Mouse (Mus musculus) kidney, adult 18-20 months (tissue): Measurements from ENCODE around the gene Dcaf10.
"Not testable (repeated sequence)": the region's sequence is repeated elsewhere in the genome, so short reads cannot be mapped to it uniquely, and the experiment has no call there.

Source experiments
- DNase-seq: peaks from one replicate; pipeline ENCODE4 v3.0.0; 2021

Gene Dcaf10

DNA sequence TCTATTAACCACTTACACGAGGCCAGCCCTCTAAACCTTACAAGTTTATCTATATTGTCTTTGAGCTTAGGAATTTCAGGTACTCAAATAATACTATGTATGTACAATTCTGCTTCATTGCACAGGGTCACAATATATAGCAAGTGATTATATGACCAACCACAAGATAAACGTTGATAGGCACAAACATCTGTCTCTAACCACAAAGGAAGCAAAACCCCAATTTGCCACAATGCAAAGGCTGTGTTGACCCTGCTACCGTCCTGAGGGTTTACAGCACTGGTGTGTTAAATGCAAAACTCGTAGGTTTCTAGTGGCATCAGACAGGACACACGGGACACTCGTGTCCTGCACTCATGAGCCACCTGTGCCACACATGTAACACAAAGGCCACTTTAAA lies 54.3 kb downstream of the Dcaf10 start:
- not testable (repeated sequence) for DNase-seq

DNA sequence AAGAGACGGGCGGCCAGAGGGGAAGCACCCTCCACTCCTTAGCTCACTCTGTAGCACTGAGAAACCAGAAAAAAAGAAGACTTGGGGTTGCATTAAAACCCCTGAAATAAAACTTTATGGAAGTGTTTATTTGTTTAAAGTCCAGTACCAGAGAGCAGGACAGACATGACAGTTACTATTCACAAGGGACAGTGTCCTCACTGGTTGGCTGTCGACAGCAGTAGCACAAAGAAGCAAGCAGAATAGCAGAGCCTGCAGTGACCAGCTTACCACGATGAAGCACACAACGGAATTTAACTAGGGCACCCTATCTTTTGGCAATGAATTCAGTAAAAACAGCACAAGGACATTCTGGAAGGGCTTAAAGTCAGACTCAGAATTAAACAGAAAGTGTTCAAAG lies 56.4 kb downstream of the Dcaf10 start:
- not testable (repeated sequence) for DNase-seq

DNA sequence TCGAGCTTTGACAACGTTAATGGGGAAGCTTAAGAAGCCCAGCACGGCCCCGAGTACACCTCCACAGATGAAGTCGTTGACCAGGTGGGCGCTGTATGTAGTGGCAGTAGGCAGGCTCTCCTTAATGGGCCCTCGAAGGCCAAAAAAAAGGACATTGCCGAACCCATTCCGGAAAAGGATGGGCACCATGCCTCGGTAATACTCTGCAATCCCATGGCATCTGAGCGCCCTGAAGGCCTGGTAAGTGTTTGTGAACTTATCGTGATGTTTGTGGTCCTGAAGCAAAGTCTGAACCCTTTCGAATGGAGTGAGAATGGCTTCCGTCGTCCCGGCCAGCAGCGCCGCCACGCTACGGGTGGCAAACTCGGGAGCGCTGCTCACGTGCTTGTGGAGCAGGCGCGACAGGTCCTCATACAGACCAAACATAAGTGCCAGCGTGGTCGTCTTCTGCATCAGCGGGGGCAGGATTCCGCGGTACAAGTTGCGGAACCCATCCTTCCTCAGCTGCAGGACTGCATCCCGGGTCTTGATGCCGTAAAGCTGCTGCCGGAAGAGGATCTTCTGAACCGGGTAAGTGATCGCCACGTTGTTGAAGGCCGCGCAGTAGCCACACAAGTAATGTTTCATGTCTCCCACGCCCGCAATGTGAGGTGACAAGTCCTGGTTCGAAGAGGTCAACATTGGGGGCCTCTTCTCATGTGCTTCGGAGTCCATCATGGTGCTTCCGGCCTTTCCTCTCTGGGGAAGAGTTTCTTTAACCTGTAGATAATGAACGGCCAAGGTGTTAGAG lies 57.7 kb downstream of the Dcaf10 start:
- DNase-seq: no peak

DNA sequence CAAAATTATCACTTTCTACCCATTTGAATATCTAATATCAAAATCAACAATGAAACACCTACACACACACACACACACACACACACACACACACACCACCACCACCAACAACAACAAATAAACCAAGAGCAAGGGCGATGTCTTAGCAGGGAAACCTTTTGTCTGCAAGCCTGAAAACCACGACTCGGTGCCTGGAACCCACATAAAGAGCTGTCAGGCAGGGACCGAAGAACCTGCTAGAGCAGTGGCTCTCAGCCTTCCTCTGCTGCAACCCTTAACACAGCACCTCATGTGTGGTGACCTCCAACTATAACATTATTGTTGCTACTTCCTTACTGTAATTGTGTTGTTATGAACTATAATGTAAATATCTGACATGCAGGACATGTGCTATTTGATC lies 60.4 kb downstream of the Dcaf10 start:
- DNase-seq: no peak

DNA sequence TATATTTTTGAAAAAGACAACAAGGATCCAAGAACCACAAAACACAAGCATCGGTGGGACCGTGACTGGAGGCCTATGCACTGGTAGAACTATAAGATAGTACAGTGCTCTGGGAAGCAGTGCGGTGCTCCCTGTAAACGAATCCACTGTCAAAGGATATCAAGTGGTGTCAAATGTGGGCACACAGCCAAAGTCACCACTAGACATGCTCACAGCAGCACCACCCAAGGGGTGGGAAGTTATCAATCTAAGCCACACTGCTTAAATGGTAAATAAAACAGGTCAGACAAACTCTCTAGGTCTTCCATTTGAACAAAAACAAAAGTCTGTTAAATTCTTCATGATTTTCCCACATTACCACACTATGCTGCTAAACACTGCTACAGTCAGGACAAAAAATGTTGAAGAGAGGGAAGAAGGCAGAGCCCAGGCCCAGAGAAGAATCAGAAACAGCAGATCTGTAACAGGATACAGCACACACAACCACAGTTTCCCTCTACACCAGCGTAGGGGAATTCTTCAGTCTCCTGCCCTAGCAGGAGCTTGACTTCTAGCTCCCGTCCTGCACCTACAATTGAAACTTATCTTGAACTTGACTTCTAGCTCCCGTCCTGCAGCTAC lies 61.1 kb downstream of the Dcaf10 start:
- no peak for DNase-seq

DNA sequence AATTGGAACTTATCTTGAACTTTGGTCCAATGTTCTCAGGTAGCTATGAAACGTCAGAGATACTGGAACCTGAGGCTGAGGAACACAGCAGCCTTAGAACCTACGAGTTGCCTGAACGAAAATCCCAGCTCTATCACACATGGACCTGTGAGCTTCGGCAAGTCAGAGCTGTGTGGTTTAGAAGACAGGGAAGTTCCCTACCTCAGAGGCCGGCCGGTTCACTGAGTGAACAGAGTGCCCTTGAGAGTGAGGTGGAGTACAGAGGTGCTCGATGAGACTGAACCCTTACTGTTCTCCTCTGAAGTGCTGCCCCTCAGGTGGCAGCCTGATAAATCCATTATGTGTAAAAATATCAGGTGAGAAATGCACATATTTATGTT lies 61.6 kb downstream of the Dcaf10 start:
- DNase-seq: no peak

DNA sequence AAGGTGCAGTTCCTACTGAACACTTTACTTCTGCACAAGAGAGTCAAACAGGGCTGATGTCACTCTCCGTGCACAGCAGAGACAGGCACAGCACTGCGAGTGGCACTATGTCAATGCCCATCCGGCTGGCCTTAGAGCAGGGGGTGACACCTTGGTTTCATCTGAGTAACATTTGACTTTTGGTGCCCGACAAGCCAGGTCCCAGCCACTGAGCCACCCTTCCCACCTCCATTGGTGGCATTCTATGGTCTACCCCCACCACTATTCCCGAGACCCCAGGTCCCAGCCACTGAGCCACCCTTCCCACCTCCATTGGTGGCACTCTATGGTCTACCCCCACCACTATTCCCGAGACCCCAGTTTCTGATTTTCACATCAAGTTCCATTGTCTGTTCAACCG lies 62.2 kb downstream of the Dcaf10 start:
- no peak for DNase-seq

DNA sequence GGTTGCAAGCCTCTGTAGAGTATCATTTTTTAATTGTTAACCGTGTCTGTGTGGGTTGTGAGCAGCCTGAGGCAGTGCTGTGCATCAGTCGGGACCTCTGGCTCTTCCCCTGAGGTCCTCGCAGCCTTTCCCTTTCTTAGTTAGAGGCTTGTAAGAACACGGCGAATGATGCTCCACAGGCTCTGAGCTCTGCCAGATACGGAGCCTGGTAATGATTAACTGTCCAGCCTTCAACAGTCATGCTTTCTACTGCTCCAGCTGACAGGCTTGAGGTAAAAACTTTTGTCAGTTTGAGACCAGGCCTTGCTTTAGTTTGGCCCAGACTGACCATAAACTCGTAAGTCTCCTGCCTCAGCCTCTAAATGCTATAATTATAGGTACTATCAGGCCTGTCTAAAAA lies 63.4 kb downstream of the Dcaf10 start:
- no peak for DNase-seq

DNA sequence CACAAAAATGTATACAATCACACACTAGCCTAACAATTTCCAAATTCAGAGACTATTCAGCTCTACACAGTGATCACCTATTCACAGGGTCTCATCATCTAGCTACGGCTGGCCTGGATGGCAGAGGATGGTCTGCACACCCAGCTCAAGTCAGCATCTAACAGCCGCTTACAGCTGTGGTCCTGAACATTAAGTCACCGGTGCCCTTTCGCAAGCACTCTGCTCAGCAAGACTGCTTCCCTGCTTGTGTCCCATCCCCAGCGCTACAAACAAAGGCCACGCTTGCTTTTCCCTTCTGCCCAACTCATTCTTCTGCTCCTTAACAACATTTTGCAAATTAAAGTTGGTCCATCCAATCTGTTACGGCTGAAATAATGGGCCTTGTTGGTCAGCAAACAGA lies 64.5 kb downstream of the Dcaf10 start:
- no peak for DNase-seq

DNA sequence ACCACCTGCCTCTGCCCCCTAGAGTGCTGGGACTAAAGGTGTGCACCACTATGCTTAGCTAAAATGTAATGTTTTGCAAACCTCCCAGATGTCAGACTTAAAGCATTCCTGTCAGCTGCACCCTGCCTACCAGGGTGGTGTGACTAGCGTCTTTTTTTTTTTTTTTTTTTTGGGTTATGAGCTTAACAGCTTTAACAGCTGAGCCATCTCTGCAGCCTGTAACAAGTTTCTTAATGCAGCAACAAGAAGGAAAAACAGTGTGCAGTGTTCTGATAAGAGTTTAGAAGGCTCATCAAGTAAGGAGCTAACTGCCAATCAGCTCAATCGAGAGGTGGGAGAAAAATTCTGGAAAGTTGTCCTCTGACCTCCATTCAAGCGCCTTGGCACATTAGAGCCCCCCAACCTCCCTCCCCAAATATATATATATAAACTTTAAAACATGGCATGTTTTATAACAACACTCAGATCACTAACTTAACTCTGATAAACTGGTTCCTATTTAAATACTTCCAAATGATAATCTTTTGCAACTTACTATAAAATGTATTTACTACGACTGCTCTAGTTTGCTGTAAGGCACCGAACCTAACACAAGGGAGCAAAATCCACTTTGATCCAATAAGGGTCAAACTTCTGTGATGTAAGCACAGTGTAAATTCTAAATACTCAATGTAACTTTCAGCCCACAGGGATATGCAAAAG lies 65.3 kb downstream of the Dcaf10 start:
- DNase-seq: no peak

DNA sequence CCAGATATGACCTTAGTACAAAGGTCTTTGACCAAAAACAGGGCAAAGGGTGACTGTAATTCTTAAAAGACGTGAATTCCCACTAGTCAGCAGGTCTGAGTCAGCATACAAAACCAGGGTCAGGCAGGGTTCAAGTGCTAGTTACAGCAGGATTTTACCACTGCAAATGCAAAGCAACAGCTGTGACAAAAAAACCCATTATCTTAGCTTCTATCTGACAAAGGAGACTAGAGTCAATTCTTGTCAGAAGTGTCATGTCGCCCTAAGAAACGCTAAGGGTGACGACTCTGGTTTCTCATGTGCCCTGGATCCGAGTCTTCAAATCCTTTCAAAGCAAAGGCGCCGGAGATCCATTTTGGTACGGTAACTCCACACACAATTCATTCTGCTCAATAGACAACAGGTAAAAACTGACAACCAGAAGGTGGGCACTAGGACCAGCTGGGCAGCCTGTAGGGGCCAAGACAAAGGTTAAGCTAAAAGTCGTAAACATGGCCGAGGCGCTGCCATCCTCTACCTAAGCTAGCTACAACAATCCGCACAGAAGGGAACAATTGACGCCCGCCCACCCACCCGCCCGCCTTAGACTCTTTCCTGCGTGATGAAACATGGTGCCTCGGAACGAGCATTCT lies 65.9 kb downstream of the Dcaf10 start:
- peak; percentile 59 for DNase-seq

DNA sequence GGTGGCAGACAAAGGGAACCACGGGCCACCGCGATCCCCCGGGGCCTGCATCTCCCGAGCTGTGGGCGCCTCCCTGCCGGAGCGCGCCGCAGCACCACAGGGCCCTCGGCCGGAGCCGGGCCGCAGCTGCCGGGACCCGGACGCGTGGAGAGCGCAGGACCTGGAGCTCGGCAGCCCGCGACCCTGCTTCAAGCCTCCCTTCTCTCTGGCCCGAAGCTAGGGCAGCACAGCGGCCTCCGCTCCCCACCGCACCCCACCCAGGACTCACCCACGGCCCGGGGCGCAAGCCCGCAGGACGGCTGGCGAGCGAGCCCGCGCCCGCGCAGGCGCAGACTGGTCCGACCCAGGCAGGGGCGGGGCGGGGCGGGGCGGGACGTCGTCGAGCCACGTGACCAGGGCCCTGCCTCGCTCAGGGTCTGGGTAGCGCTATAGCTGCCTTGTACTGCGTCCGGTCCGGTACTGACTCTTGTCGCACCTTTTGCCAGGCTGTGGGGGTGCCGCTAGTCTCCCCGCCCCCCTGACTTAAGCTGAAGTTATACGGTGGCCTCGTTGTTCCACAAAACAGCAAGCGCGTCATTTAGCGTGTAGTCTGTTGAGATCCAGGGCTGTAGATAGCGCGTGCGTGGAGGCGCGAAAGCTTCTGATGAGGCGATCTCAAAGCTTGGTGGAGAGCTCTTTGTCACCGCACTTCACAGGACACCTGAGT lies 66.7 kb downstream of the Dcaf10 start, which contains the start of gene Slc25a51:
Gene Slc25a51 (minus strand): TSS at position 340 of the 706 bp plus-strand sequence.
- DNase-seq: peak; percentile 87

DNA sequence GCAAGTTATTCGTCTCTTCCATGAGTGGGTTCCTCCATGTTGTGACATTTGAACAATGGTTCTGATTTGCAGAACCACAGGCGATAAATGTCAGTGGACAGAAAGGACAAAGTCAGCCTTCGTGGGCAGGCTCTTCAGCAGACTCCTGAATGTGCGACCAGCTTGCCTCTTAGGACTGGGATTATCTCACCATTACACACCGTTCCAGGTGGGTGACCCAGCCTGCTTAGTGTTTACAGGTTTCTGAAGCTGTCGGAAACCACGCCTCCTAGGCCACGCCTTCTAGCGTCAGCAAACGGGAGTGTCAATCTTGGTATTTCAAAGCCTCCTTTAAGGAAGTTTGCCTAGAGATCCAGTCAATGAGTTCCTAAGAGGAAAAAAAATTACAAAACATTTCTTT lies 67.4 kb downstream of the Dcaf10 start:
- DNase-seq: peak; percentile 92

DNA sequence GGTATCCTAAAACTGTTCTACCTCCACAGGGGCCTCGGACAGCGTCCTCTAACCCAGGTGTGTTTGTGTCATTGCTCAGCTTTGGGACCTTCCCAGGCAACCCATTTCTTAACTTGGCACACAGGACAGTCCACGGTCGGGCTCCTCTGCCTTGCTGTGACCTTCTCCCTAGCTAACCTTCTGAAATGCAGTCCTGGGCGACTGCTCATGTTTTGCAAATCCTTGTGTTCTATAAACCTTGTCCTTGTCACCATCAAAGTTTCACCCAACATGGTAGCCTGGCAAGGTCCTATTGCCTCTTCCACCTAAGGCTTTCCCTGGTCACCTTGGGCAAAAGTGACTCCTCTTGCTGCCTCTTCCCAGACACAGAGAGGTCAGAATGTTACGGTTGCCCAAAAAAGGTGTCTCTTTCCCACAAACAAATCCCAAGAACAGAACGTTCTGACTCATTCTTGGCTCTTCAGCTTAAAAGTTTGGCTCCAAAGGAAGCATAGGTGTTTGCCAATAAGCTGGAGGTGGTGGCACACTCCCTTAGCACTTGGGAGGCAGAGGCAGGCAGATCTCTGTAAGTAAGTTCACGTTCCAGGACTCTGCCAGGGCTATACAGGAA lies 69.4 kb downstream of the Dcaf10 start:
- no peak for DNase-seq

DNA sequence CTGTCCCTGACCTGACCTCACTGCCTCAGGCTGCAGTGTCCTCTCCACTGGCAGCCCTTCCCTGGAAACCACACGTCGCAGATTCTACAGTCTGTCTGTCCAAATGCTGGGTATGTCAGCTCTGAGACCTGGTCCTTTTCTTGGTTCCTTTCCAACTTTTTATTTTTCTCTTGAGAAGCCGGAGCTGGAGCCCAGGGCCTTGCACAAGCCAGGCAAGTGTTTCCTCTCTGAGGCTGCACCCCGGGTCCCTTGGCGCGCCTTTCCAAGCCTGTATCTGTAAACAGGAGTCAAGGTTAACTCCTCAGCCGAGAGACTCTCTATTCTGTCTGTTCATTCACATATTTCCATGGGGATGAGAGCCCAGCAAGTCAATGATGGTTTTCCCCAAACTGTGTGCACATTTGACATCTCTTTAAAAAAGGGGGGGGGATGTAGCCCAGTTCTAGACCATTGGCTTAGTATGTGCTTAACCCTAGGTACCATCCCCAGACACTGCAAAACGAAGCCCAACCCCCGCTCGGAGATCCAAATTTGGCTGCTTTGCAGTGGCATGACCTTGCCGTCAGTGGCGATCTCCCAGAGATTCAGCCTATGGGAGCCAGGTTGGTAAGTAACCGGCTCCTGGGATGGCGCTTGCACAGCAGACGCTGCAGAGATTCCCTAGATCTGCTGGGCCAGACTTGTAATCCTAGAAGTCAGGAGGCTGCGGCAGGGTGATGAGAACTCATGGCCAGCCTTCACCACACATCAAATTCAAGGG lies 70.7 kb downstream of the Dcaf10 start:
- DNase-seq: no peak

DNA sequence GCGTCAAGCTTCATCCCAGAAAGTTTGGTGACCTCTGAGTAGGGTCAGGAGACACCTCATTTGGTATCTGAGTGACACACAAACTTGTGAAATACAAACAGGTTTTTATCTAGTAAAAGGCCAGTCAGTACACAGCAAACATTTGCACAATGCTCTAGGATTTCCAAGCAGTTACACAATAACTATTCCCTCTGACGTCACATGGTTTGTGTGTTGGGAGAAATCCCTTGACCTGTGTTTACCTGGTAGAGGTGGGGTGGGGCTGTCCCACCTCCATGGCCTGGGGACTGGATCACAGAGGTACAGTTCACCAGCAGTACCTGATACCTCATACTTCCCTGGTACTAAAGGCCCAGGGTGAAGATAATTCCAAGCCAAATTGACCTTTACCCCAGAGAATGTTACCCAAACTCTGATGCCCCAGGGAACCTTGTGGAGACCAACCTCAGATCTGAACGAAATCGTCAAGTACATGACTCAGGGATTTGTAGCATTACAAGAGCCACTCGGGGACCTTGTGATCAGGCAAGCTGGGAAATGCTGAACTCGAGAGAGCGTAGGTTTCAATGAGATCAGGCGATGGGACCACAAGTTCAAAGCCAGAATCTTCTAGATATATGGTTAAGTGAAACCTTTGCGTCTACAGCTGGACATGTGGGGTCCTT lies 71.9 kb downstream of the Dcaf10 start:
- DNase-seq: no peak

DNA sequence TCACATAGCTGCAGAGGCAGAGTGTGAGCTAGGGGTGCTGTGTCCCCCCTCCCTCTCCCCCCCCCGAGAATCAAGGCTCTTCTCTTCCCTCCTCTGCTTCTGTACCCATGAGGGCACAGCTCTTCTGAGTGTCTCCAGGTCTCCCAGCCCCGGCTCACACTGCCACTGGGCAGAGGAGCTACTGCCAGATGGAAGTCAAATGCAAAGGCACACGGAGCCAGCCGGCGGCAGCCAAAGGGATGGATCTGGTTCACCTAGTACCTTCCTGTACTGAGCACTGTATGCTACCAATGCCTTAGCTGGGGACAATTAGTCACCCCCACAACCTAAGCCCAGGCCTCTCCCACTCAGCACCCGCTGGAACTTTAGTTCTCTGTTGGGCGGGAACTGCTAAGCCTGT lies 74.4 kb downstream of the Dcaf10 start:
- DNase-seq: no peak

DNA sequence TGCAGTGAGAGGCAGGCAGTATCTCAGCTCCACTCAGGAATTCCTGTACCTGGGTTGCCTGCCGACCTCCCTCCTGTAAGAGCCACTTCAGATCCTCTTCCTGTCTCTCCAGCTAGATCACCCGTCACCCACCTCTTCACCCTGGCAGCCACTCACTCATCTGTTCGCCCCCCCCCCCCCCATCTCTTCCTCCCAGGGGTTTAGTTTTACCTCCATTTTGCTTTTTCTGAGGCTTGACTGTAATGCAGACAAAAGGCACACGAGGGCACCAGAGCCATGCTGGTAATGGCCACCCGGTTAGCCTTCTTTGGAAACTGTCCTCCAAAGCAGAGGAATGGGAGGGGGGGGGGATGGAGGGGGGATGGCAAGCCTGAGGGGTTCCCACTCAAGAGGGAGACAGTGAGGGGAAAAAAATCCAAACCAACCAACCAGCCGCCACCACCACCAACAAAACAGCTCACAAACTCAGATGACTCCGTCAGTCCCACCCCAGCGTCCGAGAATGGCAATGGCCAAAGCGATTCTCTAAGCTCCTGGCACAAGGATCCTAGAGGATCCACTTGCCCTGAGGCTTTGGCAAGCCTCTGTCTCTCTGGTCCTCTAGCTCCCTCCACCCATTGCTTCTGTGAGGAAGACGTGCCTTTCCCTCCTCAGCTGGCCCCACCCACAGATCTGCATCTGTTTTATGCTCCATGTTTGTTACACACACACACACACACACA lies 76.5 kb downstream of the Dcaf10 start:
- DNase-seq: peak; percentile 74

DNA sequence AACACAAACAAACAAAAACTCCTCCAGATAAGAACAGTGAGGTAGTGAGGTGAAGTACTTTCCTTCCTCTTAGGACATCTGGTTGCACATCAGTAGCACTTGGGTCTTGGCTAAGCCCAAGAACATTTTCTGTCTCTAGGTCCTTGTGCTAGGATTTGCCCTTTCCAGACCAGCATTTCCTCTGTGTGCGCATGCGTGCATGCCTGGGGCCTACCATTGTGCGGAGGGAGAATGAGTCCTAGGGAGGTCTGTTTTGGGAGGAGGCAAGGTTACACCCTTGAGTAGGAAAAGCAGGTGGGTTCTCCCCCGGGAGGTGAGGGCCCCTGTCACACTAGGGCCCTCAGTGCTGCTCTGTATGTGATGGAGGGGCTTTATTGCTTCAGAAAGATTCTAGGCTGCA lies 77.2 kb downstream of the Dcaf10 start:
- DNase-seq: no peak

DNA sequence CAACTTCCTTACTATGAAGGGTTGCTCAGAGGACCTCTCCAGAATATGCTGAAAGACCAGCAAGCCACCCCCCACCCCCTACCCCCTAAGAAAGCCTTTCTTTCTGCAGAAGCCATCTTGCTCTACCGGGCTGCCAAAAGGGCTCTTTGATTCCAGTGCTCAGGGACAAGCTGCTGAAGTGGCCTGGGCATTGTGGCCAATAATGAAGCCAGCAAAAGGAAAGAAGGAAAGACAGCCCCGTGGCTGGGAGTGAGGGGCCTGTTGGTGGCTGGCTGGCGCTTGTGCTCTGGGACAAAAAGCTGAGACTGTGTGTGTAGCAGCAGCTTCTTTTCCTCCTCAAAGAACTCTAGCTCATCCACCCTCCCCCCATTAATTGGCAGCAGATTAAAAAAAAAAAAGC lies 78.8 kb downstream of the Dcaf10 start:
- DNase-seq: no peak
